Mouse (Mus musculus) bone marrow, adult 2 months (tissue): Measurements from ENCODE around the gene Nol8. TPM values are rescaled to one million over a fixed set of nuclear protein-coding genes. Genes with fewer than 3 reads are reported as not detected.

Experiments used
- H3K27ac ChIP-seq: fragments of 200-500 bp; 2 replicates; pipeline ENCODE4 v1.5.1; 2012; ENCODE audit warnings: low read depth, mild to moderate bottlenecking, control low read depth, inconsistent platforms, low read length; ENCODE audit not compliant: control insufficient read depth, poor library complexity, insufficient read depth
- H3K4me1 ChIP-seq: fragments of 200-500 bp; 2 replicates; pipeline ENCODE4 v1.6.1; 2011; ENCODE audit warnings: low read length; ENCODE audit not compliant: control insufficient read depth, insufficient read depth
- H3K4me3 ChIP-seq: fragments of 200-500 bp; replicated peaks from 2 replicates; pipeline ENCODE3; 2011; ENCODE audit warnings: mild to moderate bottlenecking, low read depth, low read length, control low read depth; ENCODE audit not compliant: control insufficient read depth
- CTCF ChIP-seq: fragments of 200-500 bp; IDR thresholded peaks from 2 replicates; pipeline ENCODE4 v1.5.1; 2011; ENCODE audit warnings: low read length, control low read depth; ENCODE audit not compliant: control insufficient read depth, insufficient read depth
- POLR2A ChIP-seq: fragments of 200-500 bp; IDR thresholded peaks from 2 replicates; pipeline ENCODE4 v1.6.1; 2011; ENCODE audit warnings: low read depth, mild to moderate bottlenecking, control low read depth, low read length, borderline replicate concordance; ENCODE audit not compliant: control insufficient read depth
- WGBS: fragments of 180-500 bp; shearing (Covaris S2); methylation state at CpG from one replicate; pipeline ENCODE4 v1.1.7; 2018; 5-methylcytosine and 5-hydroxymethylcytosine counted together
- polyA plus RNA-seq: library from polyadenylated mRNA; stranded (reverse); fragments of >200 nt; gene quantifications from 2 replicates; pipeline ENCODE4 v1.2.4, GENCODE M21; 2011; ENCODE audit warnings: low replicate concordance; ENCODE audit not compliant: missing spikeins, insufficient read depth, insufficient read length

The Nol8 gene
- 5.2 and 9.2 TPM in 2 replicates for polyA plus RNA-seq

GRCm38 (mm10) chr13:49652481-49653179, at the start of gene Nol8, which contains the start of gene Cenpp:
TSS of gene Nol8 (plus strand) at chr13:49653078.
TSS of gene Cenpp (minus strand) at chr13:49652785.
- WGBS = under 1% methylated on average over 68 of the region's 68 CpGs
- peak within 1 kb of the TSS; percentile 93 for H3K4me3 ChIP-seq
- TF ChIP-seq POLR2A (peak; percentile 65; the same call in 1 of the 2 replicates), CTCF (no peak)
- H3K4me1 ChIP-seq = no peaks in the 10 kb centered on the region; the same call in none of the 2 replicates
- H3K27ac ChIP-seq = peak within 1 kb of the TSS; percentile 69

- TF ChIP-seq CTCF (no peak), POLR2A (no peak)
- Histone ChIP-seq H3K4me3 (no peak overlapping the region), H3K4me1 (no peaks in the 10 kb centered on the region), H3K27ac (no peak overlapping the region)
Observed at GRCm38 (mm10) chr13:49603603-49604002, 49.3 kb upstream of the Nol8 start.

- 86% methylated on average over 4 of the region's 4 CpGs for WGBS
Observed at GRCm38 (mm10) chr13:49607714-49608113, 45.2 kb upstream of the Nol8 start, which contains the start of gene Ogn. TSS of gene Ogn (plus strand) at chr13:49608046.

GRCm38 (mm10) chr13:49608589-49609322, 44.1 kb upstream of the Nol8 start:
- no peak overlapping the region for H3K27ac ChIP-seq
- WGBS = 87% methylated on average over 4 of the region's 4 CpGs
- H3K4me1 ChIP-seq = no peaks in the 10 kb centered on the region
- no peak overlapping the region for H3K4me3 ChIP-seq
- TF ChIP-seq CTCF (no peak), POLR2A (no peak)

More at GRCm38 (mm10) chr13:49607714-49608113, 45.2 kb upstream of the Nol8 start, which contains the start of gene Ogn:
- no peak within 1 kb of the TSS for H3K4me3 ChIP-seq
- TF ChIP-seq POLR2A (no peak), CTCF (no peak)
- no peak within 1 kb of the TSS for H3K27ac ChIP-seq
- H3K4me1 ChIP-seq = no peaks in the 10 kb centered on the region

GRCm38 (mm10) chr13:49617021-49617420, 35.9 kb upstream of the Nol8 start:
- WGBS = 54% methylated on average over 3 of the region's 3 CpGs
- Histone ChIP-seq H3K4me3 (no peak overlapping the region), H3K4me1 (no peaks in the 10 kb centered on the region; the same call in 1 of the 2 replicates), H3K27ac (no peak overlapping the region)
- TF ChIP-seq CTCF = no peak
- TF ChIP-seq POLR2A = no peak

GRCm38 (mm10) chr13:49618365-49618764, 34.5 kb upstream of the Nol8 start:
- TF ChIP-seq CTCF (no peak), POLR2A (no peak)
- H3K27ac ChIP-seq = no peak overlapping the region
- no peak overlapping the region for H3K4me3 ChIP-seq
- no peaks in the 10 kb centered on the region; the same call in 1 of the 2 replicates for H3K4me1 ChIP-seq

- WGBS = 87% methylated on average over 1 of the region's 1 CpGs
- no peaks in the 10 kb centered on the region; the same call in 1 of the 2 replicates for H3K4me1 ChIP-seq
- H3K27ac ChIP-seq = no peak overlapping the region
- no peak overlapping the region for H3K4me3 ChIP-seq
- TF ChIP-seq POLR2A = no peak
Observed at GRCm38 (mm10) chr13:49623216-49623615, 29.7 kb upstream of the Nol8 start.

GRCm38 (mm10) chr13:49628167-49628566, 24.7 kb upstream of the Nol8 start:
- Histone ChIP-seq H3K4me1 (peaks cover 3% of the 10 kb centered on the region; the same call in 1 of the 2 replicates), H3K4me3 (no peak overlapping the region), H3K27ac (no peak overlapping the region)
- no peak for TF ChIP-seq POLR2A
- TF ChIP-seq CTCF = no peak
